Mouse (Mus musculus): ENCODE measurements around the gene Skap2. TPM values are rescaled to one million over a fixed set of nuclear protein-coding genes. Genes with fewer than 3 reads are reported as not detected.
A peak's percentile ranks its signal among the peaks of the same experiment; 100 is the strongest.

Gene Skap2
- polyA plus RNA-seq, 1 experiment from 2014 or later: 8.5 TPM

- 77% methylated on average over 2 of the region's 2 CpGs for WGBS
- DNase-seq (ENCODE audit: low spot score, missing footprints) (no peak), ATAC-seq (ENCODE audit: low FRiP score) (no peak)
- no peak overlapping the region for H3K4me3 ChIP-seq (ENCODE audit: low read depth, low read length)
- no peaks in the 10 kb centered on the region for H3K36me3 ChIP-seq (ENCODE audit: control insufficient read depth, insufficient read depth, low read length)
- H3K27ac ChIP-seq (ENCODE audit: low read depth, low read length): no peak overlapping the region
- H3K9me3 ChIP-seq (ENCODE audit: control insufficient read depth, low read length): no peaks in the 10 kb centered on the region
- no peak overlapping the region for H3K9ac ChIP-seq (ENCODE audit: low read length)
- 0 out of 2 replicates have a peak, but pooled peaks cover 2% of the 10 kb centered on the region for H3K27me3 ChIP-seq (ENCODE audit: control insufficient read depth, insufficient read depth, low read length)
- H3K4me1 ChIP-seq (ENCODE audit: control insufficient read depth, insufficient read depth, low read length): no peaks in the 10 kb centered on the region
- H3K4me2 ChIP-seq: no peak overlapping the region
These were observed 138.3 kb downstream of the Skap2 start for GRCm38 (mm10) chr6:51874035-51874434.

GRCm38 (mm10) chr6:51871135-51871534, 141.2 kb downstream of the Skap2 start:
- DNase-seq (ENCODE audit: low spot score, missing footprints): no peak
- Histone ChIP-seq H3K4me3 (ENCODE audit: low read depth, low read length) (no peak overlapping the region), H3K27me3 (ENCODE audit: control insufficient read depth, insufficient read depth, low read length) (no peaks in the 10 kb centered on the region), H3K27ac (ENCODE audit: low read depth, low read length) (no peak overlapping the region), H3K9ac (ENCODE audit: low read length) (no peak overlapping the region), H3K4me1 (ENCODE audit: control insufficient read depth, insufficient read depth, low read length) (no peaks in the 10 kb centered on the region), H3K36me3 (ENCODE audit: control insufficient read depth, insufficient read depth, low read length) (no peaks in the 10 kb centered on the region), H3K9me3 (ENCODE audit: control insufficient read depth, low read length) (no peaks in the 10 kb centered on the region), H3K4me2 (no peak overlapping the region)
- WGBS: 13% methylated on average over 1 of the region's 1 CpGs
- no peak for ATAC-seq (ENCODE audit: low FRiP score)

- 50% methylated on average over 1 of the region's 1 CpGs for WGBS
- H3K4me1 ChIP-seq (ENCODE audit: control insufficient read depth, insufficient read depth, low read length): no peaks in the 10 kb centered on the region
- H3K27me3 ChIP-seq (ENCODE audit: control insufficient read depth, insufficient read depth, low read length): no peaks in the 10 kb centered on the region
- H3K4me2 ChIP-seq: no peak overlapping the region
- DNase-seq (ENCODE audit: low spot score, missing footprints) (no peak), ATAC-seq (ENCODE audit: low FRiP score) (no peak)
- H3K9me3 ChIP-seq (ENCODE audit: control insufficient read depth, low read length): no peaks in the 10 kb centered on the region
- H3K27ac ChIP-seq (ENCODE audit: low read depth, low read length): no peak overlapping the region
- H3K36me3 ChIP-seq (ENCODE audit: control insufficient read depth, insufficient read depth, low read length): no peaks in the 10 kb centered on the region
- no peak overlapping the region for H3K4me3 ChIP-seq (ENCODE audit: low read depth, low read length)
- H3K9ac ChIP-seq (ENCODE audit: low read length): no peak overlapping the region
These were observed 142.1 kb downstream of the Skap2 start for GRCm38 (mm10) chr6:51870294-51870693.

GRCm38 (mm10) chr6:51866596-51866995, 145.8 kb downstream of the Skap2 start:
- no peak for ATAC-seq (ENCODE audit: low FRiP score)
- no peak overlapping the region for H3K9ac ChIP-seq (ENCODE audit: low read length)
- 77% methylated on average over 3 of the region's 3 CpGs for WGBS

GRCm38 (mm10) chr6:51863508-51863907, 148.8 kb downstream of the Skap2 start:
- ATAC-seq (ENCODE audit: low FRiP score): no peak
- Histone ChIP-seq H3K27ac (ENCODE audit: low read depth, low read length) (no peak overlapping the region), H3K4me3 (ENCODE audit: low read depth, low read length) (no peak overlapping the region), H3K27me3 (ENCODE audit: control insufficient read depth, insufficient read depth, low read length) (no peaks in the 10 kb centered on the region), H3K4me1 (ENCODE audit: control insufficient read depth, insufficient read depth, low read length) (no peaks in the 10 kb centered on the region), H3K9me3 (ENCODE audit: control insufficient read depth, low read length) (no peaks in the 10 kb centered on the region), H3K36me3 (ENCODE audit: control insufficient read depth, insufficient read depth, low read length) (no peaks in the 10 kb centered on the region), H3K4me2 (no peak overlapping the region), H3K9ac (ENCODE audit: low read length) (no peak overlapping the region)
- peak; percentile 12 for DNase-seq (ENCODE audit: low spot score, missing footprints)
- WGBS: 90% methylated on average over 4 of the region's 4 CpGs

More at GRCm38 (mm10) chr6:51866596-51866995, 145.8 kb downstream of the Skap2 start:
- Histone ChIP-seq H3K4me2 (no peak overlapping the region), H3K36me3 (ENCODE audit: control insufficient read depth, insufficient read depth, low read length) (no peaks in the 10 kb centered on the region), H3K27me3 (ENCODE audit: control insufficient read depth, insufficient read depth, low read length) (no peaks in the 10 kb centered on the region), H3K4me3 (ENCODE audit: low read depth, low read length) (no peak overlapping the region), H3K27ac (ENCODE audit: low read depth, low read length) (no peak overlapping the region), H3K9me3 (ENCODE audit: control insufficient read depth, low read length) (no peaks in the 10 kb centered on the region), H3K4me1 (ENCODE audit: control insufficient read depth, insufficient read depth, low read length) (no peaks in the 10 kb centered on the region)
- no peak for DNase-seq (ENCODE audit: low spot score, missing footprints)

- Histone ChIP-seq H3K4me1 (ENCODE audit: control insufficient read depth, insufficient read depth, low read length) (no peaks in the 10 kb centered on the region; the same call in 1 of the 2 replicates), H3K9me3 (ENCODE audit: control insufficient read depth, low read length) (no peaks in the 10 kb centered on the region), H3K36me3 (ENCODE audit: control insufficient read depth, insufficient read depth, low read length) (no peaks in the 10 kb centered on the region), H3K4me2 (no peak overlapping the region), H3K9ac (ENCODE audit: low read length) (no peak overlapping the region), H3K4me3 (ENCODE audit: low read depth, low read length) (no peak overlapping the region), H3K27ac (ENCODE audit: low read depth, low read length) (no peak overlapping the region), H3K27me3 (ENCODE audit: control insufficient read depth, insufficient read depth, low read length) (no peaks in the 10 kb centered on the region)
- 42% methylated on average over 8 of the region's 8 CpGs for WGBS
- no peak for ATAC-seq (ENCODE audit: low FRiP score)
- peak; percentile 62 for DNase-seq (ENCODE audit: low spot score, missing footprints)
These were observed 152.0 kb downstream of the Skap2 start for GRCm38 (mm10) chr6:51860300-51860699.

GRCm38 (mm10) chr6:51857821-51858220, 154.5 kb downstream of the Skap2 start:
- WGBS: under 1% methylated on average over 11 of the region's 11 CpGs
- H3K27me3 ChIP-seq (ENCODE audit: control insufficient read depth, insufficient read depth, low read length): no peaks in the 10 kb centered on the region
- H3K9ac ChIP-seq (ENCODE audit: low read length): no peak overlapping the region
- DNase-seq (ENCODE audit: low spot score, missing footprints) (peak; percentile 99), ATAC-seq (ENCODE audit: low FRiP score) (peak; percentile 97)
- H3K4me1 ChIP-seq (ENCODE audit: control insufficient read depth, insufficient read depth, low read length): no peaks in the 10 kb centered on the region; the same call in 1 of the 2 replicates
- H3K9me3 ChIP-seq (ENCODE audit: control insufficient read depth, low read length): no peaks in the 10 kb centered on the region
- H3K27ac ChIP-seq (ENCODE audit: low read depth, low read length): no peak overlapping the region
- no peak overlapping the region for H3K4me3 ChIP-seq (ENCODE audit: low read depth, low read length)
- H3K4me2 ChIP-seq: no peak overlapping the region
- H3K36me3 ChIP-seq (ENCODE audit: control insufficient read depth, insufficient read depth, low read length): no peaks in the 10 kb centered on the region

- Histone ChIP-seq H3K4me2 (no peak overlapping the region), H3K27me3 (ENCODE audit: control insufficient read depth, insufficient read depth, low read length) (no peaks in the 10 kb centered on the region), H3K27ac (ENCODE audit: low read depth, low read length) (no peak overlapping the region), H3K9ac (ENCODE audit: low read length) (no peak overlapping the region), H3K4me3 (ENCODE audit: low read depth, low read length) (no peak overlapping the region), H3K36me3 (ENCODE audit: control insufficient read depth, insufficient read depth, low read length) (no peaks in the 10 kb centered on the region), H3K4me1 (ENCODE audit: control insufficient read depth, insufficient read depth, low read length) (peaks cover 21% of the 10 kb centered on the region), H3K9me3 (ENCODE audit: control insufficient read depth, low read length) (no peaks in the 10 kb centered on the region)
- ATAC-seq (ENCODE audit: low FRiP score) (no peak), DNase-seq (ENCODE audit: low spot score, missing footprints) (peak; percentile 77)
- 88% methylated on average over 3 of the region's 3 CpGs for WGBS
These were observed 159.1 kb downstream of the Skap2 start for GRCm38 (mm10) chr6:51853291-51853690.

GRCm38 (mm10) chr6:51852643-51853042, 159.7 kb downstream of the Skap2 start:
- 69% methylated on average over 4 of the region's 4 CpGs for WGBS
- no peaks in the 10 kb centered on the region; the same call in 1 of the 2 replicates for H3K27me3 ChIP-seq (ENCODE audit: control insufficient read depth, insufficient read depth, low read length)

More at GRCm38 (mm10) chr6:51852643-51853042, 159.7 kb downstream of the Skap2 start:
- H3K9me3 ChIP-seq (ENCODE audit: control insufficient read depth, low read length): no peaks in the 10 kb centered on the region
- no peak overlapping the region for H3K4me2 ChIP-seq
- H3K27ac ChIP-seq (ENCODE audit: low read depth, low read length): no peak overlapping the region
- H3K36me3 ChIP-seq (ENCODE audit: control insufficient read depth, insufficient read depth, low read length): no peaks in the 10 kb centered on the region
- H3K4me1 ChIP-seq (ENCODE audit: control insufficient read depth, insufficient read depth, low read length): peaks cover 23% of the 10 kb centered on the region
- no peak for DNase-seq (ENCODE audit: low spot score, missing footprints)
- ATAC-seq (ENCODE audit: low FRiP score): no peak
- H3K4me3 ChIP-seq (ENCODE audit: low read depth, low read length): no peak overlapping the region
- H3K9ac ChIP-seq (ENCODE audit: low read length): no peak overlapping the region

All from midbrain, embryonic 11.5 days (tissue).